Mouse (Mus musculus) liver (tissue): ENCODE measurements around the gene Neurl3.

Experiments
- DNase-seq: peaks from one replicate; pipeline ENCODE4 v3.0.0-alpha.2; 2020; ENCODE audit warnings: mixed read lengths

Neurl3 gene

GRCm38 (mm10) chr1:36255871-36256640 lies 18.4 kb downstream of the Neurl3 start:
- DNase-seq: no peak

- DNase-seq: peak; percentile 37
These were observed 19.7 kb downstream of the Neurl3 start for GRCm38 (mm10) chr1:36254635-36255360.

GRCm38 (mm10) chr1:36252791-36253190 lies 21.7 kb downstream of the Neurl3 start:
- DNase-seq: peak; percentile 68

- DNase-seq: no peak
These were observed 23.1 kb downstream of the Neurl3 start for GRCm38 (mm10) chr1:36251426-36251825.

- DNase-seq: no peak
These were observed 27.8 kb downstream of the Neurl3 start for GRCm38 (mm10) chr1:36246688-36247087.

- DNase-seq: no peak
These were observed 29.7 kb downstream of the Neurl3 start for GRCm38 (mm10) chr1:36244828-36245215.

GRCm38 (mm10) chr1:36244058-36244827 lies 30.2 kb downstream of the Neurl3 start, which contains the start of gene Uggt1:
Gene Uggt1, minus strand, starts transcription at chr1:36244720.
- peak; percentile 94 for DNase-seq

- no peak for DNase-seq
These were observed 30.9 kb downstream of the Neurl3 start for GRCm38 (mm10) chr1:36243447-36244057.

- DNase-seq: no peak
These were observed 32.5 kb downstream of the Neurl3 start for GRCm38 (mm10) chr1:36241903-36242429.

- DNase-seq: no peak
These were observed 34.3 kb downstream of the Neurl3 start for GRCm38 (mm10) chr1:36240176-36240575.

- no peak for DNase-seq
These were observed 35.1 kb downstream of the Neurl3 start for GRCm38 (mm10) chr1:36239396-36239795.

- DNase-seq: no peak
These were observed 38.6 kb downstream of the Neurl3 start for GRCm38 (mm10) chr1:36235855-36236254.

GRCm38 (mm10) chr1:36235057-36235639 lies 39.3 kb downstream of the Neurl3 start:
- DNase-seq: no peak

GRCm38 (mm10) chr1:36233218-36233617 lies 41.3 kb downstream of the Neurl3 start:
- DNase-seq: no peak

GRCm38 (mm10) chr1:36230919-36231705 lies 43.4 kb downstream of the Neurl3 start:
- no peak for DNase-seq

GRCm38 (mm10) chr1:36228461-36228860 lies 46.0 kb downstream of the Neurl3 start:
- DNase-seq: no peak

GRCm38 (mm10) chr1:36224648-36225047 lies 49.8 kb downstream of the Neurl3 start:
- no peak for DNase-seq
